Mouse (Mus musculus) retina, postnatal 7 days (tissue): ENCODE measurements around the gene Myo10.

ENCODE experiments used
- DNase-seq: peaks from one replicate; pipeline ENCODE4 v3.0.0-alpha.2; 2012; ENCODE audit warnings: low read depth, low spot score

Gene Myo10

DNA sequence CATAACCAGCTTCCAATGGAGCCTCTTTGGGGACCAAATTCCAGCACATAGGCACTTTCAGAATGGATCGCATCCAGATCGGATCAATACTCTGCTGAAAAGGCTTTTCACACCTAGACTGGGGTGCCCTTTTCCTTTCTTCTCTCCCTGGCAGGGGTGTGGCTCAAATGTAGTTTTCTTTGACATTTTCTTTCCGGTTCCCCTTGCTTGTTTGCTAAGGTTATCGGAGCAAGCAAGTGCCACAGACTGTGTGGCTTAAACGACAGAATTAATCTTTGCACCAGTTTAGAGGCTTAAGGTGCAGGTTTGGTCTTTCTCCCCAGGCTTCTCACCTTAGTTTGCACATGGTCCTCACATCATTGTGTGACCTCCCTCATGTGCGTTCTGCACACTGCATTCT lies 11.1 kb upstream of the Myo10 start:
- no peak for DNase-seq

DNA sequence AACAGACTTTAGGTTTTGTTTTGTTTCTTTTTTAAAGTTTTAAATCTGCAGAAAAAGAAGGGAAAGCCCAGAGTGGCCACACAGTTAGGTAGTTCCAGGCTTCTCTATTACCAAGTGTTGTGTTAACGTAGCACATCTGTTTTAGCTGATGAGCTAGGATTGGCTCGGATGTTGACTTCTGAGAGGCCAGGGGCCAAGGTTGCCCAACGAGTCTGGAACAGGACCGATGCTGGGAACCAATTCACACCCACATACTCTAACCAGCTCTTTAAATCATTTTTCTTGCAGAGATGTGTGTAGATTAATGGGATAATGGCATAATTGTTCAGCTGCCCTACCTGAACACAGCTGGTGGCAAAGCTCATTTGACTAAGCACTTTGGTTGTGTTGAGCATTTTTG lies 1.8 kb upstream of the Myo10 start:
- no peak for DNase-seq

- no peak for DNase-seq
Measured at GRCm38 (mm10) chr15:25621351-25622199, 750 bp upstream of the Myo10 start.

- DNase-seq, result no peak
Measured at GRCm38 (mm10) chr15:25622867-25623471, 644 bp downstream of the Myo10 start.

GRCm38 (mm10) chr15:25623556-25624180 lies 1.3 kb downstream of the Myo10 start:
- DNase-seq, result no peak

DNA sequence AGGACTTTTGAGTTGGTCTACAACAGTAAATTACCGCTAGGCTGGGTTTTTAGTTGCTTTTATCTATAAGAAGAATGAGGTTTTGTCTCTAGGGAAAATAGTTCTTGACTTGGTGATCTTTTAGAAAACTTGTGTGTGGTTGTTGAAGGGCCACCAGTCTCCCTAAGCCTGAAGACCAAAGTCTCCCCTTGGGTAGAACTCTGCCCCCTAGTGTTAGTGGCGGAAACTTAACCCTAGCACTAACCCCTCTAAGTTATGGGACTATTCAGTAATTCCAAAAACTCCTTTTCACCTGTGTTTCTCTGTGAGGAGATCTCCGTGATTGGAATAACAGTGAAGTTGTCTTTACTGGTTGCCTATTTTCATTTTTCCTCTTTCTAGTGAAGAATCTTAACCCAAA lies 1.9 kb downstream of the Myo10 start:
- DNase-seq, result no peak

DNA sequence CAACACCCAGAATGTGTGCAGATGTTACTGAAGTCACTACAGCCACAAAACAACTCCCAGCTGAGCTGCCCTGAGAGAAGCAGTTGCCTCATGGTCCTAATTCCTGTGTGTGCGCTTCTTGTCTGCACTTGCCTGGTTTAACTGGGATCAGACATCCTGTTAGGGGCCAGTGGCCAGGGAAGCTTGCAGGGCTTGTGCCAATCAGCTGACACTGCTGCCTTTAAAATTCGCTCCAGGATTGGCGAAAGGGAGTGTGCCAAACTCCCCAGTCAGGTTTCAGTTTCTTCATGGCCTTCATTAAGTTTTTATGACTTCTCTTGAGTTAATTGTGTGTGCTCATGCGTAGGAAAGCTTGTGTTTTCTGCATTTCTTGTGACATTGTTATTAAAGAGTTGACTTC lies 3.1 kb downstream of the Myo10 start:
- no peak for DNase-seq

DNA sequence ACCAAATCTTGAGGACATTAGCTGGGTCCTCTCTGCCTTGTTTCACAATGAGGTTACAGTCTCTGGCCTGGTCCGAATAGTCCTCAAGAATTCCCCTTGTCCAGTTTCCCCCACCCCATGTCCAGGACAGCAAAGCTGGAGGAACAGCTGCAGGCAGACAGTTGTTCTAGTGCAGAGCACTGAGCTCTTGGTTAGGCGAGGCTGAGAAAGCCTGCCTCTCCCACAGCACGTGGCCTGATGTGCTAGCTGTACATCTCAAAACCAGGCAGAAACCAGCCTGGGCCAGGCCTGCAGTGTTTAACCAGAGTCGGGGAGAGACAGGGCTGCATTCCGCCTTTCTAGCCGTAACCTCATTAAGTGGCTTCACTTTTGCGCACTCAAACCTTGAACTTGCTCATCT lies 4.7 kb downstream of the Myo10 start:
- DNase-seq, result no peak

DNA sequence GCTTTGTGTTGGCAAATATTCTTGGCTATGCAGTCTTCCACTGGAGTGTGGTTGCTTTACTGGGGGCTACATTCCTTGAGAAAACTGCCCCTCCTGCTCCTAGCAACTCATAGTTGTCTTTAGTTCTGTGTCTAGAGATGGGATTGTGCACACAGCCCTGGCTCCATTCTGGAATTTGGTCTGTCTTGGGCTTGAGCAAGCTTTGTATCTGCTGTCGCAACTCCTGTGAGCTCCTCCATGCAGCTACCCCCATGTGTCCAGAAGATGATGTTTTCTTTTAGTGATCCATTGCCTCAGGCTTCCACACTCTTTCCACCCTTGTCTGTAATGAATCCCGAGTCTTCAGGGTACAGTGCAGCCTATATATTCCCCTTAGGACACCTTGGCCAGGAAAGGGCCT lies 5.9 kb downstream of the Myo10 start:
- no peak for DNase-seq

DNA sequence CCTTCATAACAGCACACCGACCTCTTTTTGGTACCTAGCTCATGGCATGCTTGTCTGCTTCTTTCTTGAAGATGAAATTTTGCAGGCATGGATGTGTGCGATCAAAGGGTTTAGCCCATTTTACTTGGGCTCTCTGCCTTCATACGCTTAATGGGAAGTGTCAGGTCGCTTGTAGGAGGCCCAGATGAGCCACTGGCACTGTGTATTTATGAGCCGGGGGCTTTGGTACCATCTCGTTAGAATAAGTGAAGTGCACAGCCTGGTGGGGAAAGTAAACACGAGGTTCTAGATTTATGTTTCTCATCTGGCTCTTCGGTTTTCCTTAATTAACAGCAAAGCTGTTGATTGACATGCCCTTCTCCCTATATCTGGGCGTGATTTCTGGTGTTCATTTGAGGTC lies 8.4 kb downstream of the Myo10 start:
- DNase-seq, result no peak

- no peak for DNase-seq
Measured at GRCm38 (mm10) chr15:25631332-25631731, 9.0 kb downstream of the Myo10 start.

GRCm38 (mm10) chr15:25632902-25633301 lies 10.6 kb downstream of the Myo10 start:
- no peak for DNase-seq

- DNase-seq, result no peak
Measured at GRCm38 (mm10) chr15:25633674-25634340, 11.5 kb downstream of the Myo10 start.

DNA sequence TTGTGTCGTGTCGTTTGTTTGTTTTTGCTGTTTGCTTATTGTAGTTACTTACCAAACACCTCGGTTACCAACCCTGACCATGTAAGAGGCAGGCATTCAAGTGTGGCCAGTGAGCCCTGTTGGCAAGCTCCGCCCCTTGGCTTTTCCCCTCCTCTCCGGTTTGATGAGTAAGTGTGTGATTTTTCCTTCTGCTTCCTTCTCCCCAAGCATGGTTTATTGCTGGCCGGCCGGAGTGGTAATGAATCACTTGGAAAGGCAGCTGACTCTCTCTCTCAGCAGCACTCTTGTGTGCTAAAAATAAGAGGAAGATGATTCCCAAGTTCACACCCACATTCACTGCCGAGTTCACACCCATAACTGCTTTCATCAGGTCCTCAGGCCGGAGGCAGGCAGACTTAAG lies 15.4 kb downstream of the Myo10 start:
- DNase-seq, result no peak

GRCm38 (mm10) chr15:25639217-25639616 lies 16.9 kb downstream of the Myo10 start:
- no peak for DNase-seq

DNA sequence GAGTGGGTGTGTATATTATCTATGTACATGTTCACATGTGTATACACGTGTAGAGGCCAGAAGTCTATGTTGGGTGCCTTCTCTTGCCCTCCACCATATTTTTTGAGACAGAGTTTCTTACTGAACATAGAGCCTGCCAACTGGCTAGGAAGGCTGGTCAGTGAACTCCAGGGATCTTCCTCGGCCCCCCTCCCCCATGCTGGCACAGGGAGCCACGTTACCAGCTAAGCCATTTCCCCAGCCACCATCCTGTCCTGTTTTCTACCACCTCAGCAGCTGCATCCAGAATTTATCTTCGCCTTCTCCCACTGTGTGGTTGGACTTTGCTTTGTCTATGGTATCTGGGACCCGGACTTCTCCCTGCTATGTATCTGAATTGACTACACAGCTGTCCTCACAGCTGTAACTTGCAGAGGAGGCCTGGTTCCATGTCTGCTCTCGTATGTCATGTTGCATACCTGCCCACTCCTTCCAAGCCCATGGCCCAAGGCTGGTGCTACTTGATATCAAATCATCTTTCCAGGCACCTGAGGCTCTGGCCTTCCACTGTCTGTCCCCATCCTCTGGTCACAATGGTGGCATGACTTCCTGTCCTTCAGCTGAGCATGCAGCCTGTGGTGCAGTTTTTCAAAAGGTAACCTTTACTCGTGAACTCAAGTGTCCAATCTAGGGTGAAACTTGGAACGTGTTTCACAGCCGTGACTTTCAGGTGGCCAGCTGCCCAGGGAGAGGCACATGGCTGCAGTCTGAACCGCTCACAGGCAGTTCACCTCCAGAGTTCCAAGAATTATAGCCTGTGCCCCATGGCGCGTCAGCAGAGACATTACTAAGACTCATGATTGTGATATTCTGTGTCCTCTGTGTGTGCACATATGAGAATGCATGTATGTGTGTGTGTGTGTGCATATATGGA lies 18.8 kb downstream of the Myo10 start:
- DNase-seq, result no peak

GRCm38 (mm10) chr15:25642214-25643058 lies 20.1 kb downstream of the Myo10 start:
- DNase-seq, result no peak

DNA sequence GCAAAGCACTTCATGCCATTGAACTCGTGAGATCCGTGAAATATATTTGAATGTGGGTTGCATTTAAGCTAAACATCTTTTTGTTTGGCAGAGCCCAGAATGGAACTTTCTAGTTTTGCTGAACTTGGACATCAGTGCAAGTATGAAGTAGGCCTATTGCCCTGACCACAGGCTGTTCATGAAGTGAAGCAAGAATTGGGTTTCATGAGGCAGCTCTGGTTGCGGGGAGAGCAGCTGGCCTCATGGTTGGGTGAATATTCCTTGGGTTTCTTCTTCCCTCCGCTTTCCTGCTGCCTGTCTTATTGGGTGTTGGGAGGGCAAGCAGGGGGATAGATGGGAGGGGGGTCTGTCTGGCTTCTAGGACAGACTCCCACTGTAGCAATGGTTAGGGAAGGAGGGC lies 23.5 kb downstream of the Myo10 start:
- DNase-seq, result no peak

- no peak for DNase-seq
Measured at GRCm38 (mm10) chr15:25648287-25648686, 26.0 kb downstream of the Myo10 start.

DNA sequence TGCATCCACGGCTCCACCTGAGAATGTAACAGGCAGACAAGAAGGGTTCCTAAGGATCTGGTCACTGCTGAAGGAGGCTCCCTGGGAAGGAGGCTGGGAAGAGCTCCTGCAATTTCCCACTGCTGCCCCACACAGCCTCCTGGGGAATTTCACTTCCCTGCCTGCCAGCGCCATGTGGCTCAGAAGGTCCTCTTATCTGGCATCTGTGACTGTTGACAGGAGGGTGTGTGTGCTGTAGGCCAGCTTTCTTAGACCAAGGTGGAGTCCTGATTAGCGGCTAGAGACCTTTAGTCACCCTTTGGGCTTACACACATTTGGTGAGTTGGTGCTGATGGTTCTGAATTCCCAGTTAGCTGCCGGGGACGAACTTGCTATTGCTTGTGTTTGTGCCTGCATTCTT lies 28.0 kb downstream of the Myo10 start:
- DNase-seq, result no peak
